Mouse (Mus musculus) forebrain, embryonic 16.5 days (tissue): ENCODE data around the gene Aqp7. TPM values are rescaled to one million over a fixed set of nuclear protein-coding genes. Genes with fewer than 3 reads are reported as not detected.
"Not testable (repeated sequence)": the region's sequence is repeated elsewhere in the genome, so short reads cannot be mapped to it uniquely, and the experiment has no call there.

Source experiments
- ATAC-seq: fragments of 200-750 bp; cut with Nextera tagmentation; 2 replicates; pipeline ENCODE4 v1.8.0; 2017; ENCODE audit warnings: mild to moderate bottlenecking, moderate library complexity
- H3K27ac ChIP-seq: fragments of 300-500 bp; sonication (generic); 2 replicates; pipeline ENCODE4 v1.5.1; 2014; ENCODE audit warnings: low read length, control low read depth
- H3K27me3 ChIP-seq: fragments of 300-500 bp; sonication (generic); replicated peaks from 2 replicates; pipeline ENCODE4 v1.6.1; 2014; ENCODE audit warnings: low read length; ENCODE audit not compliant: control insufficient read depth, insufficient read depth
- H3K36me3 ChIP-seq: fragments of 300-500 bp; sonication (generic); 2 replicates; pipeline ENCODE4 v1.6.1; 2014; ENCODE audit not compliant: control insufficient read depth, insufficient read depth
- H3K4me1 ChIP-seq: fragments of 300-500 bp; sonication (generic); replicated peaks from 2 replicates; pipeline ENCODE4 v1.6.1; 2014; ENCODE audit warnings: low read length; ENCODE audit not compliant: control insufficient read depth, insufficient read depth
- H3K4me2 ChIP-seq: fragments of 300-500 bp; sonication (generic); 2 replicates; pipeline ENCODE4 v1.6.1; 2014; ENCODE audit warnings: mild to moderate bottlenecking, low read length, control low read depth
- H3K4me3 ChIP-seq: fragments of 300-500 bp; sonication (generic); replicated peaks from 2 replicates; pipeline ENCODE4 v1.5.1; 2014; ENCODE audit warnings: mild to moderate bottlenecking, low read length, control low read depth
- H3K9ac ChIP-seq: fragments of 300-500 bp; sonication (generic); replicated peaks from 2 replicates; pipeline ENCODE4 v1.6.1; 2014; ENCODE audit warnings: low read depth, low read length, control low read depth
- H3K9me3 ChIP-seq: fragments of 300-500 bp; sonication (generic); 2 replicates; pipeline ENCODE4 v1.6.1; 2016; ENCODE audit warnings: low read length; ENCODE audit not compliant: control insufficient read depth
- WGBS: fragments of 180-500 bp; shearing (Covaris S2); extraction: QIAGEN DNeasy Blood & Tissue Kit; methylation state at CpG from one replicate; pipeline ENCODE4 v1.1.7; 2014; 5-methylcytosine and 5-hydroxymethylcytosine counted together
- polyA plus RNA-seq: library from polyadenylated mRNA; unstranded; fragments of >200 nt; fragmentation: Nextera tagmentation; extraction: Ambion mirVana; gene quantifications from 2 replicates; pipeline ENCODE4 v1.2.1, GENCODE M21; 2015

Gene Aqp7
- polyA plus RNA-seq, 1 experiment from 2014 or later = not detected

DNA sequence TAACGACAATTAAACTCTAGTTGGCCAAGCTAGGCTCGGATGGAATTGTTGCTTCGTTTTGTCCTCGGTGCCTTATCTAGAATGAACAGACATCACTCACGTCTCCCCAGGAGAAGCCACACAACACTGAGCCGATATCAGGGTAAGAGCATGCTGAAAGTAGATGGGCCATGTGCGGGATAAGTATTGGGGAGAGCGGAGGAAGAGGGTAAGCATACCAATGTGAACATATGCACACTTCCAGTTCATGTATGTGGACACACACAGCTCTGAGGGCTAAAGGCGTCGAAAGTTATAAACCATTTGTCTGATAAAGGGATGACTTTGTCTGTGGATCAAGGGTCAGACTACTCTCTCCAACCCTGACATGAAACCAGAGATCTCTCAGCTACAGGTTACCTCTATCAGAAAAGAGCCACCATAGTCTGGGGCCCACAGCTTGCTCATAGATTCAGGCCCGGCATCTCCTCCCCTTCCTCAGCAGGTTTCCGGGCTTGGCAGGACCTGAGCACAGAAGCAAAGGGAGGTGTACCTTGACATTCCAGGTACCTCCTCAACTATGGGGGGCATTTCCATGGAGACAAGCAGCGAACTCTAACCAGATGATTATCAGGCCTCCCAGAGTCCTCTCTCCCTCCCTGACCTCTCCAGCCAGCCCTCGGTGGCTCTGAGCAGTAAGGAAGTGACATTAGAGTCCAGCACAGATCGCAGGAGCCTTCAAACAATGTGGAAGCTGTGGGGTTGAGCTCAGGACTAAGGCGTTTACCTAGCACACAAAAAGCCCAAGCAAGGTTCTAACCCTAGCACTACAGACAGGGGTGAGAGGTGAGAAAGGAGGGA, 39.7 kb upstream of the Aqp7 start:
- H3K27me3 ChIP-seq = no peaks in the 10 kb centered on the region
- H3K9ac ChIP-seq = no peak overlapping the region
- no peak for ATAC-seq
- no peak overlapping the region for H3K4me2 ChIP-seq
- H3K4me1 ChIP-seq = no peaks in the 10 kb centered on the region
- 89% methylated on average over 16 of the region's 16 CpGs for WGBS
- H3K9me3 ChIP-seq = no peaks in the 10 kb centered on the region
- no peaks in the 10 kb centered on the region for H3K36me3 ChIP-seq
- H3K4me3 ChIP-seq = no peak overlapping the region
- H3K27ac ChIP-seq = no peak overlapping the region

DNA sequence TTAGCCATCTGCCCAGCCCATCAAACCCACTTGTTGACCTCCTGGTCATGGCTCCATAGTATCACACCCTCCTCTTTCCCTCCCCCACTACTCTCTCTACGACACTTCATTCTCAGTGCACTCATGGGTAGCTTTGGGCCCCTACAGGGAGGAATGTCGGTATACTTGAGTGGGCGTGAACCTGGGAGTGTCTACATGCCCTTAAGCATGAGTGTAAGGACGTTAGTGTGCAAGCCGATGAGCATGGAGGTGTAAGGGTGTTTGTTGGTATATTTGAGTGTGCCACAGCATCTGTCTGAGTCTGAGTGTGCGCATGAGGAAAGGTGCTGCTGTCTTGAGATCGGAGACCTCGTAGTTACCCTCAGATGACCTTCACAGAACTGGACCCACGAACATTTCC, 39.0 kb upstream of the Aqp7 start:
- Histone ChIP-seq H3K4me3 (no peak overlapping the region), H3K36me3 (no peaks in the 10 kb centered on the region), H3K4me2 (no peak overlapping the region), H3K4me1 (no peaks in the 10 kb centered on the region), H3K9ac (no peak overlapping the region), H3K27ac (no peak overlapping the region), H3K27me3 (no peaks in the 10 kb centered on the region), H3K9me3 (no peaks in the 10 kb centered on the region)
- WGBS = 85% methylated on average over 9 of the region's 9 CpGs
- no peak for ATAC-seq

DNA sequence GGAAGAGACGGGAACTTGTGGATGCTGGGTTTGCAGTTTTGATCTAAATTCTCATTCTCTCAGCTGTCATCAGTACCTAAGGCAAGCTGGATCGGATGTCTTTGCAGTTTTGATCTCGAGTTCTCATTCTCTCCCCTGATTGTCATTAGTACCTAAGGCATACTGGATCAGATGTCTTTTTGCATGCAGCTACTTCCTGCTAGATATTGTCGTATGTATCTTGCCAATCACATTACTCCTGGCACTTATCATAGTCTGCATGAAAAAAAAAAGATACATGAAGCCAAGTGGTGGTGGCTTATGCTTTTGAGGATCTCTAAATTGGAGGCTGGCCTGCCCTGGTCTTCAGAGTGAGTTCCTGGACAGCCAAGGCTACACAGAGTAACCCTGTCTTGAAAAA, 36.9 kb upstream of the Aqp7 start:
- 85% methylated on average over 4 of the region's 4 CpGs for WGBS

DNA sequence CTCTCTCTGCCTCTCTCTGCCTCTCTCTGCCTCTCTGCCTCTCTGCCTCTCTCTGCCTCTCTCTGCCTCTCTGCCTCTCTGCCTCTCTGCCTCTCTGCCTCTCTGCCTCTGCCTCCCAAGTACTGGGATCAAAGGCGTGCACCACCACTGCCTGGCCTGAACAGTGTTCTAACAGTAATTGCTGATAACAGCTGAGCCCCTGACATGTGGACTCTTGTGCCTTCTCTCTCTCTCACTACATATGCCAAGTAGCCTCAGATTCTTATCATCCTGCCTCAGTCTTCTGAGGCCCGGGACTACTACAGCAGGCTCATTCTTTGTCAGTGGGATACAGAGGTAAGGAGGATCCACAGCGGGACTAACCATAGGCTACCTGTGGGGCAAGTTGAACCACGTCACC, 34.9 kb upstream of the Aqp7 start:
- not testable (repeated sequence) for H3K36me3 ChIP-seq, H3K9me3 ChIP-seq, H3K4me1 ChIP-seq, H3K4me3 ChIP-seq, H3K27me3 ChIP-seq, H3K4me2 ChIP-seq, H3K9ac ChIP-seq, ATAC-seq, H3K27ac ChIP-seq
- WGBS = 72% methylated on average over 4 of the region's 4 CpGs

More for the DNA sequence above, 36.9 kb upstream of the Aqp7 start:
- ATAC-seq = no peak
- H3K9me3 ChIP-seq = no peaks in the 10 kb centered on the region
- no peak overlapping the region for H3K9ac ChIP-seq
- no peak overlapping the region for H3K27ac ChIP-seq
- H3K4me2 ChIP-seq = no peak overlapping the region
- H3K27me3 ChIP-seq = no peaks in the 10 kb centered on the region
- H3K36me3 ChIP-seq = no peaks in the 10 kb centered on the region
- H3K4me1 ChIP-seq = no peaks in the 10 kb centered on the region
- H3K4me3 ChIP-seq = no peak overlapping the region

DNA sequence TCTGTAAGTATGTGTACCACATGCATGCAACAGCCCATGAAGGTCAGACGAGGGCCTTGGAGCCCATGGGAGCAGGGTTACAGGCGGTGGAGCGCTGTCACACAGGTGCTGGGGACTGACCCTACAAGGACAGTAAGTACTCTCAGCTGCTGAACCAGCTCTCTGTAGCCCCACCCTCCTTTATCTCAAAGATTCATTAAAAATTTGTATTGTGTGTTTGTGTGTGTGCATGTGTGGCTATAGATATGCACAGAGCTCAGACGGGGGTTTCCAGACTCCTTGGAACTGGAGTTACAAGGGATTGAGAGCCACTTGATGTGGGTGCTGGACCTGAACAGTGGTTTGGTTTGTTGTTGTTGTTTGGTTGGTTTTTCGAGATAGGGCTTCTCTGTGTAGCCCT, 33.8 kb upstream of the Aqp7 start:
- no peaks in the 10 kb centered on the region for H3K36me3 ChIP-seq
- no peak overlapping the region for H3K4me2 ChIP-seq
- ATAC-seq = no peak
- no peak overlapping the region for H3K4me3 ChIP-seq
- H3K27me3 ChIP-seq = no peaks in the 10 kb centered on the region
- no peak overlapping the region for H3K27ac ChIP-seq
- WGBS = 80% methylated on average over 5 of the region's 5 CpGs
- H3K9ac ChIP-seq = no peak overlapping the region
- no peaks in the 10 kb centered on the region for H3K4me1 ChIP-seq
- no peaks in the 10 kb centered on the region for H3K9me3 ChIP-seq

DNA sequence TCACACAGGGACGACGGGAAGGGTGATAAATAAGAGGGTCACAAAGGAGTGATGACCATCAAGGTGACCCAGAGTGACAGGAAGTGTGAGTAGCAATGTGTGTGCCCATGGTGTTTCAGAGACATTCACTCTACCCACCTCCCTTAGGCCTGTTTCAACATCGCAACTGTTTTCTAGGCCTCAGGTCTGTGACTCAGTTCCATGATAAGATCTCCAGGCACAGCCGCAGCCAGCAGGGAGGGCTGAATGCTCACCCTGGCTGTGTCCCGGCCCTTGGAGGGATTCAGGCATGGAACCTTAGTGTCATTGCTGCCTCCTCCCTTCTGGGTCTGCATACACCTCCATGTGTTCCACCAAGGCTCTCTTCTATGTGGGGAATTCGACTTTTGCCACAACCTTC, 30.8 kb upstream of the Aqp7 start:
- Histone ChIP-seq H3K27ac (no peak overlapping the region), H3K4me3 (no peak overlapping the region), H3K9me3 (no peaks in the 10 kb centered on the region), H3K4me1 (no peaks in the 10 kb centered on the region), H3K4me2 (no peak overlapping the region), H3K9ac (no peak overlapping the region), H3K27me3 (no peaks in the 10 kb centered on the region), H3K36me3 (no peaks in the 10 kb centered on the region)
- WGBS = 77% methylated on average over 6 of the region's 6 CpGs
- no peak for ATAC-seq

DNA sequence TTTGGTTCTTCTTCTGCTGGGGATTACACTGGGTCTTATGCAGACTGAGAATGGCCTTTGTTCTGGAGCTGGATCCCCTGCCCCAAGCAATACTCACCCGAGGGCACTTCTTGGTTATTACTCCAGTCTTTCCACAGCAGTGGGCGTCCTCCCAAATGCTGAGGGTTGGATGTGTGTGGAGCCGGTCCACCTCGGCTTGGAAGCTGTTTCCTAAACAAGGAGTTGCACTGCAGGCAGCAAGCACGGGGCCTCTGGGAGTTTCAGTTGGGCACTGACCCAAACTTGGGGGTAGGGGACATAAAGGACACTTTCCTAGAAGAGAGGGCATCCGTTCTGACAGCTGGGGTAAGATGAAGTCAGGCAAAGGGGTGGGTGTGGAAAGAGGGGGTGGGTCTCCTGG, 26.5 kb upstream of the Aqp7 start:
- no peaks in the 10 kb centered on the region for H3K27me3 ChIP-seq
- no peak overlapping the region for H3K4me2 ChIP-seq
- no peak overlapping the region for H3K9ac ChIP-seq
- H3K4me3 ChIP-seq = no peak overlapping the region
- 65% methylated on average over 6 of the region's 6 CpGs for WGBS
- no peak for ATAC-seq
- no peaks in the 10 kb centered on the region for H3K36me3 ChIP-seq
- H3K9me3 ChIP-seq = no peaks in the 10 kb centered on the region
- no peaks in the 10 kb centered on the region for H3K4me1 ChIP-seq
- H3K27ac ChIP-seq = no peak overlapping the region

DNA sequence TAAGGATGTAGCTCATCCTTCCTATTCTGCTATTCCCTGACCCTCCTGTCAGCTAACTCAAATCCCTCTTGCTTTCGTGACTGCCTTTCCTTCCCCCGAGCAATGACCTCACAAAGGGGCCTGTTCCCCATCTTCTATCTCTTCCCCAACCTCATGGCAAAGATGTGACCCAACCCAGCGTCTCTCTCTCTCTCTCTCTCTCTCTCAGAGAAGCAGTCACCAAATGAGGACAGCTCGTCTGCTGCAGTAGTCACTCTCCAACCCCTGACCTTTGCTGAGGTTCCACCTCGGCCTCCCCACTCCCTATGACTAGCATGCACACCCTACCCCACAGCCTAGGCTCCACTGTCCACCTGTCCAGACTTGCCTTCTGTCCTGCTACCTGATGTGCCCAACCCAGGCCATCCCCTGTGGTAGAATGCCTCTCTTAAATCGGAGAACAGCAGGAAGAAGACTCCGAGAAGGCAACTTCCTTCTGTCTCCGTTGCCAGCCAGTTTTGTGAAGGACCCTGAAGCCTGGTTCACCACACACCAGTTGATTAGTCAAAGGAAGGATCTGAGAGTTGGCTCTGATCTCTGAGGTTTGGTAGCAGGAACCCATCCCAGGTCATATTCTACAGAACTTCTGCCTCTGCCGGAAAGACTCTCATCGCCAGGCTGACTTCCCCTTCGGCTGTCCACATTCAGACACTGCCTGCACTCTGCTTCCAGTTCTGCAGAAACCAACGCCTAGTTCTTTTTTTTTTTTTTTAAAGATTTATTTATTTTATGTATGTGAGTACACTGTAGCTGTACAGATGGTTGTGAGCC, 25.3 kb upstream of the Aqp7 start:
- WGBS = 78% methylated on average over 12 of the region's 12 CpGs

DNA sequence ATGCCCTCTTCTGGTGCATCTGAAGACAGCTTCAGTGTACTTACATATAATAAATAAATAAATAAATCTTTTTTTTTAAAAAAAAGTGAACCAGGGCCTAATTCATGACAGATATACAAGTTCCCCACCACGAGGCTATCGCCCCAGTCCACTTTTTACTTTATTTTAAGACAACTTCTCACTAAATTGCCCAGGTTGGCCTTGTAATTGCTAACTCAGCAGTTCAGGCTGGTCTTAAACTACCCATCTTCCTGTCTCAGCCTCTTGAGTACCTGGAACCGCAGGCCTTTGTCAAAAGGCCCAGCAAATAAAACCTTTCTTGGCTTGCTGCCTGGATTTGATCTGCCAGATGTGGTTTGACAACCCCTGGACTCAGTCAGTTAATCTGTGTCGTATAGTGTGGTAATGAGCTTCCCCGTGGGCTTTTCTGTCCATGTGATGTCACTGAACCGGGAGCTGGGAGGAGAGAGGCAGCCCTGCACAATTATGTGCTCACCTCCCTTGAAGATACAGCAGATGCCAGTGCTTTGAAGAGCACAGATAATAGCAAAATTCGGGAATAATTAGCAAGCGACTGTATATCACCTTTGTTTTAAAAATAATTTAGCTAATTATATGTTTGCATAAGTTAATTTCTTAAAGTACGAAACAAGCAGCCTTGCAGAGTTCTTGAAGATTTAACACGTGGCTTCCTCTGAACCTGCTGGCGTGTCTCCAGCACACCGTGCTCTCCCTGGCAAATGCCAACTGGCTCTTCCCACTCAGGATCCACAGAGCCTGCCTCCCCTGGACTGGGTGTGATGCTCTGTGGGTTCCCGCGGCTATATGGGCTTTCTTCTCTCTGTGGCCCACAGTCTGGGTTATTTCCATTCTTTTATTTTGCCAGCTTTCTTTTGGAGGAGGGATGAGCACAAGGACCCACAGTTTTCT, 23.8 kb upstream of the Aqp7 start:
- no peak for ATAC-seq
- 57% methylated on average over 14 of the region's 14 CpGs for WGBS
- no peak overlapping the region for H3K4me3 ChIP-seq

More for the DNA sequence above, 25.3 kb upstream of the Aqp7 start:
- Histone ChIP-seq H3K27ac (no peak overlapping the region), H3K9me3 (no peaks in the 10 kb centered on the region), H3K4me3 (no peak overlapping the region), H3K4me2 (no peak overlapping the region), H3K27me3 (no peaks in the 10 kb centered on the region), H3K36me3 (no peaks in the 10 kb centered on the region), H3K9ac (no peak overlapping the region), H3K4me1 (no peaks in the 10 kb centered on the region)
- no peak for ATAC-seq

More for the DNA sequence above, 23.8 kb upstream of the Aqp7 start:
- Histone ChIP-seq H3K27ac (no peak overlapping the region), H3K9me3 (no peaks in the 10 kb centered on the region), H3K4me2 (no peak overlapping the region), H3K4me1 (no peaks in the 10 kb centered on the region), H3K36me3 (no peaks in the 10 kb centered on the region), H3K9ac (no peak overlapping the region), H3K27me3 (no peaks in the 10 kb centered on the region)
